Mouse (Mus musculus): ENCODE data around the gene Tcp11.

- no peak for TF ChIP-seq POLR2A (IDR thresholded peaks at IDR 0.05; ENCODE audit: borderline replicate concordance, control insufficient read depth, low read depth, low read length)
- no peak for TF ChIP-seq CTCF (IDR thresholded peaks at IDR 0.05; ENCODE audit: control insufficient read depth, insufficient read depth, low read length)
Observed at GRCm38 (mm10) chr17:28022854-28023655, 57.4 kb downstream of the Tcp11 start.
